Mouse (Mus musculus) bone marrow macrophage, adult 2 months (primary cell): Measurements from ENCODE around the gene Ncam2. TPM values are rescaled to one million over a fixed set of nuclear protein-coding genes. Genes with fewer than 3 reads are reported as not detected.
"Not testable (repeated sequence)": the region's sequence is repeated elsewhere in the genome, so short reads cannot be mapped to it uniquely, and the experiment has no call there.

Source experiments
- H3K27ac ChIP-seq: 2 replicates; pipeline ENCODE4 v1.5.1; 2012; ENCODE audit warnings: low read depth, low read length; ENCODE audit not compliant: insufficient read depth
- H3K4me1 ChIP-seq: 2 replicates; pipeline ENCODE4 v1.6.1; 2012; ENCODE audit warnings: low read length; ENCODE audit not compliant: control insufficient read depth, insufficient read depth
- H3K4me3 ChIP-seq: 2 replicates; pipeline ENCODE4 v1.5.1; 2012; ENCODE audit warnings: mild to moderate bottlenecking, low read length, moderate library complexity; ENCODE audit not compliant: insufficient read depth
- CTCF ChIP-seq: IDR thresholded peaks from 2 replicates; pipeline ENCODE4 v1.5.1; 2012; ENCODE audit warnings: low read depth, mild to moderate bottlenecking, low read length, moderate library complexity
- POLR2A ChIP-seq: IDR thresholded peaks from 2 replicates; pipeline ENCODE4 v1.6.1; 2012; ENCODE audit warnings: mild to moderate bottlenecking, low read depth, low read length, borderline replicate concordance
- polyA plus RNA-seq: library from polyadenylated mRNA; stranded (reverse); fragments of >200 nt; gene quantifications from 2 replicates; pipeline ENCODE4 v1.2.4, GENCODE M21; 2012; ENCODE audit not compliant: missing spikeins, insufficient read depth, insufficient read length

The Ncam2 gene
- polyA plus RNA-seq, 1 experiment = 0.16 TPM

GRCm38 (mm10) chr16:81437091-81437867, 236.8 kb downstream of the Ncam2 start:
- peaks cover 16% of the 10 kb centered on the region for H3K4me1 ChIP-seq
- H3K4me3 ChIP-seq = no peak overlapping the region
- no peak for TF ChIP-seq CTCF
- TF ChIP-seq POLR2A = no peak
- H3K27ac ChIP-seq = peak overlapping the region; percentile 62

GRCm38 (mm10) chr16:81437868-81438249, 237.4 kb downstream of the Ncam2 start:
- Histone ChIP-seq H3K27ac (peak overlapping the region; percentile 62), H3K4me1 (peaks cover 16% of the 10 kb centered on the region), H3K4me3 (no peak overlapping the region)
- TF ChIP-seq POLR2A (no peak), CTCF (no peak)

- Histone ChIP-seq H3K27ac (no peak overlapping the region), H3K4me3 (no peak overlapping the region)
- TF ChIP-seq CTCF (no peak), POLR2A (no peak)
These were observed 250.4 kb downstream of the Ncam2 start for GRCm38 (mm10) chr16:81450851-81451250.

GRCm38 (mm10) chr16:81452988-81453387, 252.5 kb downstream of the Ncam2 start:
- TF ChIP-seq CTCF = no peak
- no peak for TF ChIP-seq POLR2A
- H3K4me3 ChIP-seq = no peak overlapping the region

More at GRCm38 (mm10) chr16:81450851-81451250, 250.4 kb downstream of the Ncam2 start:
- peaks cover 3% of the 10 kb centered on the region for H3K4me1 ChIP-seq

GRCm38 (mm10) chr16:81454472-81454871, 254.0 kb downstream of the Ncam2 start:
- peaks cover 3% of the 10 kb centered on the region for H3K4me1 ChIP-seq
- TF ChIP-seq POLR2A (no peak), CTCF (no peak)
- H3K4me3 ChIP-seq = no peak overlapping the region
- H3K27ac ChIP-seq = no peak overlapping the region

More at GRCm38 (mm10) chr16:81452988-81453387, 252.5 kb downstream of the Ncam2 start:
- Histone ChIP-seq H3K4me1 (peaks cover 3% of the 10 kb centered on the region), H3K27ac (no peak overlapping the region)

- not testable (repeated sequence) for H3K27ac ChIP-seq, H3K4me3 ChIP-seq, H3K4me1 ChIP-seq
These were observed 262.2 kb downstream of the Ncam2 start for GRCm38 (mm10) chr16:81462731-81463130.

- no peak for TF ChIP-seq POLR2A
- TF ChIP-seq CTCF = no peak
- Histone ChIP-seq H3K27ac (no peak overlapping the region), H3K4me1 (no peaks in the 10 kb centered on the region), H3K4me3 (no peak overlapping the region)
These were observed 272.4 kb downstream of the Ncam2 start for GRCm38 (mm10) chr16:81472925-81473324.

GRCm38 (mm10) chr16:81481058-81481457, 280.6 kb downstream of the Ncam2 start:
- Histone ChIP-seq H3K27ac (no peak overlapping the region), H3K4me1 (no peaks in the 10 kb centered on the region), H3K4me3 (no peak overlapping the region)
- no peak for TF ChIP-seq CTCF
- no peak for TF ChIP-seq POLR2A

GRCm38 (mm10) chr16:81496111-81496510, 295.6 kb downstream of the Ncam2 start:
- TF ChIP-seq CTCF (no peak), POLR2A (no peak)
- H3K27ac ChIP-seq = no peak overlapping the region
- H3K4me1 ChIP-seq = no peaks in the 10 kb centered on the region
- no peak overlapping the region for H3K4me3 ChIP-seq

- TF ChIP-seq CTCF (no peak), POLR2A (no peak)
- H3K27ac ChIP-seq = no peak overlapping the region
- no peak overlapping the region for H3K4me3 ChIP-seq
- no peaks in the 10 kb centered on the region for H3K4me1 ChIP-seq
These were observed 302.1 kb downstream of the Ncam2 start for GRCm38 (mm10) chr16:81502578-81502977.
